Mouse (Mus musculus): Measurements from ENCODE around the gene Mettl17.

Gene Mettl17

GRCm38 (mm10) chr14:51932092-51933020 lies 47.7 kb downstream of the Mettl17 start:
- DNase-seq: no peak

GRCm38 (mm10) chr14:51939005-51939404 lies 54.4 kb downstream of the Mettl17 start:
- no peak for DNase-seq

GRCm38 (mm10) chr14:51940944-51941560 lies 56.4 kb downstream of the Mettl17 start:
- DNase-seq: no peak

- DNase-seq: no peak
Observed at GRCm38 (mm10) chr14:51941577-51941976, 56.9 kb downstream of the Mettl17 start.

GRCm38 (mm10) chr14:51942236-51942635 lies 57.6 kb downstream of the Mettl17 start:
- DNase-seq: no peak
